Mouse (Mus musculus) MEL (cell line): ENCODE measurements at regions not wholly inside any gene's neighbourhood (a gene's known extent, or its start where the extent isn't known, plus 50 kb on each side); places are given as distances from the start of the nearest gene placed in this dataset.

Experiments used
- DNase-seq: peaks from one replicate; pipeline ENCODE4 v3.0.0; 2011; ENCODE audit warnings: low read depth, low spot score
- H3K27ac ChIP-seq: 2 replicates; pipeline ENCODE4 v1.5.1; 2012; ENCODE audit warnings: low read depth, mild to moderate bottlenecking, control low read depth, low read length, moderate library complexity; ENCODE audit not compliant: control insufficient read depth
- H3K27me3 ChIP-seq, 2 experiments: fragments of 150-350 bp in 1 of 2; sonication (generic) in 1 of 2; 2 replicates each; pipeline ENCODE4 v1.6.1; 2012; ENCODE audit warnings: low read length in 2 of 2, mild to moderate bottlenecking in 2 of 2, improper control_type of control experiment in 1 of 2, moderate library complexity in 1 of 2; ENCODE audit not compliant: insufficient read depth in 2 of 2, control insufficient read depth in 1 of 2
- H3K36me3 ChIP-seq, 2 experiments: 2 replicates each; pipeline ENCODE4 v1.6.1; 2012 to 2014; ENCODE audit warnings: low read length in 2 of 2, improper control_type of control experiment in 1 of 2, inconsistent platforms in 1 of 2, mild to moderate bottlenecking in 1 of 2; ENCODE audit not compliant: insufficient read depth in 2 of 2, control insufficient read depth in 1 of 2
- H3K4me1 ChIP-seq, 2 experiments: fragments of 150-350 bp in 1 of 2; sonication (generic) in 1 of 2; 2 replicates each; pipeline ENCODE4 v1.6.1; 2012; ENCODE audit warnings: low read length in 2 of 2, improper control_type of control experiment in 1 of 2, mild to moderate bottlenecking in 1 of 2; ENCODE audit not compliant: insufficient read depth in 2 of 2, control insufficient read depth in 1 of 2
- H3K4me3 ChIP-seq, 2 experiments: fragments of 150-350 bp in 1 of 2; sonication (generic) in 1 of 2; 2 replicates each; pipeline ENCODE4 v1.5.1; 2012; ENCODE audit warnings: low read depth in 2 of 2, low read length in 2 of 2, mild to moderate bottlenecking in 2 of 2, moderate library complexity in 2 of 2, control low read depth in 1 of 2, improper control_type of control experiment in 1 of 2; ENCODE audit not compliant: control insufficient read depth in 1 of 2, insufficient read depth in 1 of 2
- H3K79me2 ChIP-seq: 2 replicates; pipeline ENCODE4 v1.6.1; 2012; ENCODE audit warnings: mild to moderate bottlenecking, low read length, moderate library complexity; ENCODE audit not compliant: control insufficient read depth, poor library complexity, insufficient read depth
- H3K9ac ChIP-seq: 2 replicates; pipeline ENCODE4 v1.6.1; 2012; ENCODE audit warnings: low read depth, mild to moderate bottlenecking, control low read depth, low read length, moderate library complexity; ENCODE audit not compliant: control insufficient read depth, poor library complexity, severe bottlenecking
- H3K9me3 ChIP-seq: fragments of 150-350 bp; sonication (generic); replicated peaks from 2 replicates; pipeline ENCODE4 v1.6.1; 2012; ENCODE audit warnings: mild to moderate bottlenecking, low read length, improper control_type of control experiment, moderate library complexity; ENCODE audit not compliant: insufficient read depth
- CTCF ChIP-seq, 3 experiments: IDR thresholded peaks in 2 of 3; conservative IDR thresholded peaks in 1 of 3; 2 replicates each; pipeline ENCODE4 v1.5.1; 2011 to 2012; ENCODE audit warnings: low read length in 3 of 3, low read depth in 2 of 3, mild to moderate bottlenecking in 2 of 3, improper control_type of control experiment in 1 of 3, inconsistent platforms in 1 of 3, mixed read lengths in 1 of 3, moderate library complexity in 1 of 3; ENCODE audit not compliant: control insufficient read depth in 1 of 3, insufficient read depth in 1 of 3, poor library complexity in 1 of 3, severe bottlenecking in 1 of 3
- E2F4 ChIP-seq: IDR thresholded peaks from 2 replicates; pipeline ENCODE4 v1.6.1; 2011; ENCODE audit warnings: low read depth, low read length, improper control_type of control experiment, borderline replicate concordance
- ELF1 ChIP-seq: IDR thresholded peaks from 2 replicates; pipeline ENCODE4 v1.6.1; 2014; ENCODE audit warnings: low read depth, mild to moderate bottlenecking, inconsistent platforms, low read length, improper control_type of control experiment, moderate library complexity
- EP300 ChIP-seq, 2 experiments: IDR thresholded peaks; 2 replicates each; pipeline ENCODE4 v1.6.1; 2011; ENCODE audit warnings: improper control_type of control experiment in 2 of 2, low read length in 2 of 2, low read depth in 1 of 2, mild to moderate bottlenecking in 1 of 2
- HCFC1 ChIP-seq: IDR thresholded peaks from 2 replicates; pipeline ENCODE4 v1.6.1; 2012; ENCODE audit warnings: low read depth, mild to moderate bottlenecking, inconsistent platforms, low read length, improper control_type of control experiment, moderate library complexity
- MAX ChIP-seq: IDR thresholded peaks from 2 replicates; pipeline ENCODE4 v1.6.1; 2011; ENCODE audit warnings: low read length, improper control_type of control experiment
- MEF2A ChIP-seq: IDR thresholded peaks from 2 replicates; pipeline ENCODE4 v1.6.1; 2014; ENCODE audit warnings: low read depth, mild to moderate bottlenecking, inconsistent platforms, low read length, improper control_type of control experiment; ENCODE audit not compliant: poor library complexity, insufficient replicate concordance, severe bottlenecking; ENCODE audit errors: extremely low read depth
- MYC ChIP-seq: IDR thresholded peaks from 2 replicates; pipeline ENCODE4 v1.6.1; 2011; ENCODE audit warnings: low read depth, mild to moderate bottlenecking, low read length, improper control_type of control experiment, moderate library complexity
- NELFE ChIP-seq: IDR thresholded peaks from 2 replicates; pipeline ENCODE4 v1.6.1; 2011; ENCODE audit warnings: low read depth, low read length, improper control_type of control experiment
- POLR2AphosphoS2 ChIP-seq: IDR thresholded peaks from 2 replicates; pipeline ENCODE4 v1.6.1; 2011; ENCODE audit warnings: low read length, improper control_type of control experiment
- RAD21 ChIP-seq: IDR thresholded peaks from 2 replicates; pipeline ENCODE4 v1.6.1; 2011; ENCODE audit warnings: mild to moderate bottlenecking, low read depth, low read length, improper control_type of control experiment
- SMC3 ChIP-seq: IDR thresholded peaks from 2 replicates; pipeline ENCODE4 v1.6.1; 2011; ENCODE audit warnings: low read depth, low read length, improper control_type of control experiment
- TAL1 ChIP-seq: IDR thresholded peaks from 2 replicates; pipeline ENCODE4 v1.6.1; 2012; ENCODE audit warnings: mild to moderate bottlenecking, inconsistent platforms, low read length, moderate library complexity, mixed read lengths
- USF1 ChIP-seq: IDR thresholded peaks from 2 replicates; pipeline ENCODE4 v1.6.1; 2014; ENCODE audit warnings: low read depth, mild to moderate bottlenecking, inconsistent platforms, low read length, improper control_type of control experiment, moderate library complexity
- ZC3H11A ChIP-seq: IDR thresholded peaks from 2 replicates; pipeline ENCODE4 v1.6.1; 2012; ENCODE audit warnings: low read depth, mild to moderate bottlenecking, inconsistent platforms, low read length, improper control_type of control experiment

DNA sequence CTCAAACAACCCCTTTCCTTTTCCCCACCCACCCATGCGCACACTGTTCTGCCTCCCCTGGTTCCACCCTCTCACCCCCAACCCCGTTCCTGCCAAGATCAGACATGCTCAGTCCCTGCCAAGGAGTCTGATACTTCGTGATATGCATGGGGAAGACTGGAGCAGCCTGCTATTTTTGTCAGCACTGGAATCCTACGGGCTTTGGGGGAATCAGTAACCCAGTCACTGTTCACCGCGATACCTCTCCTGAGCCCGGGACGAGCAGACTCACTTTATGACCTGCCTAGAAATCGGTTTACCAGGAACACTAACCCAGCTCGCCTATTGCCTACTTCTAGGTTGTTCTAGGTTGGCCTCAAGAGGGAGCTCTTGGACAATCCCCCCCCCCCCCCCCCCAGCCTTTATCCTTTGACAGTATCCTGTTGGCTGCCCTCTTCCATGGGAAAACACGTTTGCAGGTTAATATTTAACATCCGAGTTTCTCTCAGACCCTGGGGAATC lies 110.2 kb downstream of the Ddx11 start:
- Histone ChIP-seq H3K27me3 (no peaks in the 10 kb centered on the region), H3K36me3 (no peaks in the 10 kb centered on the region), H3K79me2 (no peaks in the 10 kb centered on the region), H3K9ac (no peak overlapping the region), H3K9me3 (no peaks in the 10 kb centered on the region), H3K4me1 (no peaks in the 10 kb centered on the region; a peak in 2 of 4 replicates), H3K4me3 (no peak overlapping the region), H3K27ac (no peak overlapping the region)
- no peak for DNase-seq
- no peak for TF ChIP-seq ELF1
- peak in 2 of 3 experiments; percentile 21 to 37; a peak in 3 of 6 replicates for TF ChIP-seq CTCF (IDR thresholded peaks at IDR 0.05 in 2 of 3, conservative IDR thresholded peaks at IDR 0.05 in 1 of 3; ENCODE audit: control insufficient read depth in 1 of 3, insufficient read depth in 1 of 3, low read depth in 2 of 3, low read length in 3 of 3, poor library complexity in 1 of 3, severe bottlenecking in 1 of 3)
- no peak for TF ChIP-seq EP300 (IDR thresholded peaks at IDR 0.05; ENCODE audit: low read depth in 1 of 2, low read length in 2 of 2)

DNA sequence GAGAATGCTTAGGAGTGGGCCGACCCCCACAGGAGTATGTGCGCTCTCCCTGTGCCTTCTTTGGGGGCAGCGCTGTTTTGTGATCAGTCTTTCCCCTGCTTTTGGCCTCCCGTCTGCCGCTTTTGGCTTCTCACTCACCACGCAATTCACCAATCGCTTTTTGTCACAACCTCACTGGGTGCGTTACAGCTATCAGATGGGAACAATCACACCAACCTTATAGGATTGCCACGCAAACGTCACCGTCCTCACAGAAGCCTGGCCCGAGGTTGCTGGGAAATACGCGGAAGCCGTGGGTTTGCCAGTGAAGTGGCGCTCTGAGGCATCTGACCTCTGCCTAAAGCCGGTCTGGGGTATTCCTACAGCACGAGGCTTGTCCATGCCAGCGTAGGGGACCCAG lies 111.1 kb downstream of the Ddx11 start:
- no peak overlapping the region for H3K4me3 ChIP-seq
- TF ChIP-seq MAX (no peak), NELFE (no peak), ELF1 (no peak), TAL1 (no peak), EP300 (IDR thresholded peaks at IDR 0.05; ENCODE audit: low read depth in 1 of 2, low read length in 2 of 2) (no peak), E2F4 (no peak)
- no peak for DNase-seq

DNA sequence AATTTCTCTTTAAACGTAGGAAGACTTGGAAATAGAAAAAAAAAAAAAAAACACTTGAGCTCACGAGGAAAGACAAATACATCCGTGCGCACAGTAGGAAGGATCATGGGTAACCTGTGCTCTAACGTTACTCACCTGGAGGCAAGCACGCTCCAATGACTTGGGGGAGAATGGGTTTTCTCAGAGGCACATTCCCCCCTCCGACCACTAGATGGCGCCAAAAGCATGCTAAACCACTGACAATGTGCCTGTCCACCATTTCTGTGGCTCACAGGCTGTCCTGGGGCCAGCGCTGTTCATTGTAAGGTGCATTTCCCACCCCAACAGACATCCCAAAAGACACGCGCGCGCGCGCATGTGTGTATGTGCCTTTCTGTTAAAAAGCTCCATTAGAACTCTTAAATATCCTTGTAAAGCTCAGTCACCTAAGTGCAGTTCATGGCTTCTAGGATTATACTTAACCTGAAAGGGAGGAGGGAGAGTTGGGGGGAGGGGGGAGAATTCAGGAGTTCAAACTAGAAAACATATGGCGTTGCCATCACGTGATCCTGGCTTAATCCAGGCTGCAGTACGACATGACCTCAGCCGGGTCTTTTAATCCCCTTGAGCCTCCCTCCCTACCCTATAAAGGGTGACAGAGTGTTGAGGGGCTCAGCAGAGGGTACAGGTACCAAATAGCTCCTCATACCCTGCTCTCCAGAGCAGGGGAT lies 111.9 kb downstream of the Ddx11 start:
- no peak overlapping the region for H3K4me3 ChIP-seq
- H3K9ac ChIP-seq: no peak overlapping the region
- H3K27ac ChIP-seq: no peak overlapping the region
- no peaks in the 10 kb centered on the region for H3K27me3 ChIP-seq
- H3K4me1 ChIP-seq: no peaks in the 10 kb centered on the region; a peak in 2 of 4 replicates
- no peaks in the 10 kb centered on the region for H3K79me2 ChIP-seq
- no peaks in the 10 kb centered on the region for H3K36me3 ChIP-seq
- no peaks in the 10 kb centered on the region for H3K9me3 ChIP-seq
- peak; percentile 86 for TF ChIP-seq SMC3
- TF ChIP-seq POLR2AphosphoS2: no peak
- TF ChIP-seq HCFC1: no peak
- peak; percentile 44; the same call in 1 of the 2 replicates for TF ChIP-seq MAX
- TF ChIP-seq MEF2A: no peak
- peak; percentile 47; the same call in 1 of the 2 replicates for TF ChIP-seq MYC
- peak; percentile 84 for TF ChIP-seq ZC3H11A
- peak; percentile 93 for TF ChIP-seq RAD21
- TF ChIP-seq CTCF (IDR thresholded peaks at IDR 0.05 in 2 of 3, conservative IDR thresholded peaks at IDR 0.05 in 1 of 3; ENCODE audit: control insufficient read depth in 1 of 3, insufficient read depth in 1 of 3, low read depth in 2 of 3, low read length in 3 of 3, poor library complexity in 1 of 3, severe bottlenecking in 1 of 3): peak; percentile 93 to 96 (median 94)
- 0 out of 2 replicates have a peak, but pooled peaks have one; percentile 22 for TF ChIP-seq USF1
- TF ChIP-seq, all 39 proteins: peak for 7
- peak; percentile 71 for DNase-seq

More for the DNA sequence above, 111.1 kb downstream of the Ddx11 start:
- Histone ChIP-seq H3K4me1 (no peaks in the 10 kb centered on the region; a peak in 2 of 4 replicates), H3K27me3 (no peaks in the 10 kb centered on the region), H3K79me2 (no peaks in the 10 kb centered on the region), H3K36me3 (no peaks in the 10 kb centered on the region), H3K9me3 (no peaks in the 10 kb centered on the region), H3K9ac (no peak overlapping the region), H3K27ac (no peak overlapping the region)
